Mouse (Mus musculus): ENCODE measurements around the gene Tmem139. TPM values are rescaled to one million over a fixed set of nuclear protein-coding genes. Genes with fewer than 3 reads are reported as not detected.

Gene Tmem139
- polyA plus RNA-seq, 2 experiments, result 0.02 TPM; not detected in 1

GRCm38 (mm10) chr6:42247173-42247572 lies 14.6 kb upstream of the Tmem139 start:
- Histone ChIP-seq H3K4me1 (replicated peaks; ENCODE audit: control insufficient read depth in 2 of 2, insufficient read depth in 2 of 2, low read length in 1 of 2) (peaks cover 12 to 16% of the 10 kb centered on the region in 2 experiments), H3K9ac (replicated peaks) (no peak overlapping the region), H3K4me2 (ENCODE audit: low read depth) (no peak overlapping the region), H3K9me3 (ENCODE audit: control insufficient read depth, low read length) (no peaks in the 10 kb centered on the region), H3K27ac (no peak overlapping the region), H3K4me3 (ENCODE audit: insufficient read depth in 1 of 2, low read depth in 2 of 2, low read length in 2 of 2) (no peak overlapping the region), H3K36me3 (replicated peaks; ENCODE audit: control insufficient read depth, insufficient read depth, low read depth) (no peaks in the 10 kb centered on the region), H3K27me3 (ENCODE audit: control insufficient read depth, insufficient read depth, low read length) (no peaks in the 10 kb centered on the region)
- DNase-seq (ENCODE audit: low read depth in 3 of 3, low spot score in 3 of 3) (peak in 1 of 3 experiments; percentile 37), ATAC-seq (ENCODE audit: insufficient read depth) (no peak; the same call in 1 of the 2 replicates)
- TF ChIP-seq CTCF (IDR thresholded peaks at IDR 0.05; ENCODE audit: low read depth) (no peak), EP300 (IDR thresholded peaks at IDR 0.05; ENCODE audit: low read depth) (no peak)
- 17% methylated on average over 8 of the region's 8 CpGs for WGBS (ENCODE audit: insufficient replicate concordance)

- no peaks in the 10 kb centered on the region for H3K9me3 ChIP-seq (ENCODE audit: control insufficient read depth, low read length)
- H3K9ac ChIP-seq (replicated peaks), result no peak overlapping the region
- WGBS (ENCODE audit: insufficient replicate concordance), result 81% methylated on average over 1 of the region's 1 CpGs
- H3K36me3 ChIP-seq (replicated peaks; ENCODE audit: control insufficient read depth, insufficient read depth, low read depth), result no peaks in the 10 kb centered on the region
- H3K27me3 ChIP-seq (ENCODE audit: control insufficient read depth, insufficient read depth, low read length), result no peaks in the 10 kb centered on the region
- no peak overlapping the region for H3K27ac ChIP-seq
- peaks cover 12 to 16% of the 10 kb centered on the region in 2 experiments for H3K4me1 ChIP-seq (replicated peaks; ENCODE audit: control insufficient read depth in 2 of 2, insufficient read depth in 2 of 2, low read length in 1 of 2)
- ATAC-seq (ENCODE audit: insufficient read depth) (no peak), DNase-seq (ENCODE audit: low read depth in 3 of 3, low spot score in 3 of 3) (no peak)
- no peak overlapping the region for H3K4me2 ChIP-seq (ENCODE audit: low read depth)
- no peak overlapping the region for H3K4me3 ChIP-seq (ENCODE audit: insufficient read depth in 1 of 2, low read depth in 2 of 2, low read length in 2 of 2)
- TF ChIP-seq EP300 (IDR thresholded peaks at IDR 0.05; ENCODE audit: low read depth) (no peak), CTCF (IDR thresholded peaks at IDR 0.05; ENCODE audit: low read depth) (no peak)
Measured at GRCm38 (mm10) chr6:42247981-42248380, 13.8 kb upstream of the Tmem139 start.

- 62% methylated on average over 4 of the region's 4 CpGs for WGBS (ENCODE audit: insufficient replicate concordance)
- peaks cover 2 to 5% of the 10 kb centered on the region in 2 experiments; a peak in 3 of 4 replicates for H3K4me1 ChIP-seq (replicated peaks; ENCODE audit: control insufficient read depth in 2 of 2, insufficient read depth in 2 of 2, low read length in 1 of 2)
- H3K36me3 ChIP-seq (replicated peaks; ENCODE audit: control insufficient read depth, insufficient read depth, low read depth), result no peaks in the 10 kb centered on the region
- H3K9ac ChIP-seq (replicated peaks), result no peak overlapping the region
- no peak overlapping the region for H3K4me2 ChIP-seq (ENCODE audit: low read depth)
- no peak overlapping the region for H3K4me3 ChIP-seq (ENCODE audit: insufficient read depth in 1 of 2, low read depth in 2 of 2, low read length in 2 of 2)
- TF ChIP-seq EP300 (IDR thresholded peaks at IDR 0.05; ENCODE audit: low read depth) (no peak), CTCF (IDR thresholded peaks at IDR 0.05; ENCODE audit: low read depth) (no peak)
- ATAC-seq (ENCODE audit: insufficient read depth) (no peak), DNase-seq (ENCODE audit: low read depth in 3 of 3, low spot score in 3 of 3) (no peak)
- no peaks in the 10 kb centered on the region for H3K27me3 ChIP-seq (ENCODE audit: control insufficient read depth, insufficient read depth, low read length)
- no peak overlapping the region for H3K27ac ChIP-seq
- H3K9me3 ChIP-seq (ENCODE audit: control insufficient read depth, low read length), result no peaks in the 10 kb centered on the region
Measured at GRCm38 (mm10) chr6:42251791-42252190, 10.0 kb upstream of the Tmem139 start.

GRCm38 (mm10) chr6:42253103-42253502 lies 8.7 kb upstream of the Tmem139 start:
- Histone ChIP-seq H3K4me1 (replicated peaks; ENCODE audit: control insufficient read depth in 2 of 2, insufficient read depth in 2 of 2, low read length in 1 of 2) (peaks cover 3 to 8% of the 10 kb centered on the region in 2 experiments; a peak in 2 of 4 replicates), H3K4me2 (ENCODE audit: low read depth) (no peak overlapping the region), H3K4me3 (ENCODE audit: insufficient read depth in 1 of 2, low read depth in 2 of 2, low read length in 2 of 2) (no peak overlapping the region), H3K27me3 (ENCODE audit: control insufficient read depth, insufficient read depth, low read length) (no peaks in the 10 kb centered on the region), H3K36me3 (replicated peaks; ENCODE audit: control insufficient read depth, insufficient read depth, low read depth) (no peaks in the 10 kb centered on the region), H3K27ac (no peak overlapping the region), H3K9ac (replicated peaks) (no peak overlapping the region), H3K9me3 (ENCODE audit: control insufficient read depth, low read length) (no peaks in the 10 kb centered on the region)
- TF ChIP-seq EP300 (IDR thresholded peaks at IDR 0.05; ENCODE audit: low read depth), result no peak
- no peak for TF ChIP-seq CTCF (IDR thresholded peaks at IDR 0.05; ENCODE audit: low read depth)
- DNase-seq (ENCODE audit: low read depth in 3 of 3, low spot score in 3 of 3) (no peak), ATAC-seq (ENCODE audit: insufficient read depth) (no peak)
- WGBS (ENCODE audit: insufficient replicate concordance), result 66% methylated on average over 2 of the region's 2 CpGs

GRCm38 (mm10) chr6:42257303-42257863 lies 4.4 kb upstream of the Tmem139 start:
- DNase-seq (ENCODE audit: low read depth in 3 of 3, low spot score in 3 of 3) (peak; percentile 53 to 67 (median 63)), ATAC-seq (ENCODE audit: insufficient read depth) (peak; percentile 85)
- TF ChIP-seq CTCF (IDR thresholded peaks at IDR 0.05; ENCODE audit: low read depth) (peak; percentile 87), EP300 (IDR thresholded peaks at IDR 0.05; ENCODE audit: low read depth) (0 out of 2 replicates have a peak, but pooled peaks have one; percentile 38)
- H3K27ac ChIP-seq, result no peak overlapping the region
- 10% methylated on average over 11 of the region's 11 CpGs for WGBS (ENCODE audit: insufficient replicate concordance)
- no peak overlapping the region for H3K4me2 ChIP-seq (ENCODE audit: low read depth)
- H3K4me3 ChIP-seq (ENCODE audit: insufficient read depth in 1 of 2, low read depth in 2 of 2, low read length in 2 of 2), result no peak overlapping the region
- no peaks in the 10 kb centered on the region for H3K36me3 ChIP-seq (replicated peaks; ENCODE audit: control insufficient read depth, insufficient read depth, low read depth)
- H3K9me3 ChIP-seq (ENCODE audit: control insufficient read depth, low read length), result no peaks in the 10 kb centered on the region
- no peak overlapping the region for H3K9ac ChIP-seq (replicated peaks)
- peaks cover 3 to 11% of the 10 kb centered on the region in 2 experiments; a peak in 2 of 4 replicates for H3K4me1 ChIP-seq (replicated peaks; ENCODE audit: control insufficient read depth in 2 of 2, insufficient read depth in 2 of 2, low read length in 1 of 2)
- H3K27me3 ChIP-seq (ENCODE audit: control insufficient read depth, insufficient read depth, low read length), result no peaks in the 10 kb centered on the region
